Mouse (Mus musculus) liver, postnatal 0 days (tissue): ENCODE results near the gene Faiml. TPM values are rescaled to one million over a fixed set of nuclear protein-coding genes. Genes with fewer than 3 reads are reported as not detected.

Experiments used
- ATAC-seq: fragments of 200-750 bp; cut with Nextera tagmentation; 2 replicates; pipeline ENCODE4 v1.8.0; 2017; ENCODE audit warnings: mild to moderate bottlenecking, moderate library complexity
- DNase-seq: peaks from one replicate; pipeline ENCODE4 v3.0.0-alpha.2; 2016
- H3K27ac ChIP-seq: fragments of 300-500 bp; sonication (generic); 2 replicates; pipeline ENCODE4 v1.5.1; 2014; ENCODE audit warnings: antibody characterized with exemption, moderate library complexity, mild to moderate bottlenecking, low read depth
- H3K27me3 ChIP-seq: fragments of 300-500 bp; sonication (generic); 2 replicates; pipeline ENCODE4 v1.6.1; 2014; ENCODE audit warnings: low read length, control low read depth, mixed read lengths; ENCODE audit not compliant: insufficient read depth
- H3K36me3 ChIP-seq: fragments of 300-500 bp; sonication (generic); replicated peaks from 2 replicates; pipeline ENCODE4 v1.6.1; 2014; ENCODE audit warnings: mild to moderate bottlenecking, control low read depth, low read length, moderate library complexity, mixed read lengths; ENCODE audit not compliant: insufficient read depth
- H3K4me1 ChIP-seq: fragments of 300-500 bp; sonication (generic); 2 replicates; pipeline ENCODE4 v1.6.1; 2014; ENCODE audit warnings: antibody characterized with exemption, mild to moderate bottlenecking, control low read depth; ENCODE audit not compliant: insufficient read depth
- H3K4me2 ChIP-seq: fragments of 300-500 bp; sonication (generic); 2 replicates; pipeline ENCODE4 v1.6.1; 2014; ENCODE audit warnings: low read depth, mild to moderate bottlenecking, low read length, moderate library complexity, mixed read lengths
- H3K4me3 ChIP-seq: fragments of 300-500 bp; sonication (generic); 2 replicates; pipeline ENCODE4 v1.5.1; 2014; ENCODE audit warnings: low read depth, low read length
- H3K9ac ChIP-seq: fragments of 300-500 bp; sonication (generic); replicated peaks from 2 replicates; pipeline ENCODE4 v1.6.1; 2014; ENCODE audit warnings: mild to moderate bottlenecking, moderate library complexity
- H3K9me3 ChIP-seq: fragments of 300-500 bp; sonication (generic); 2 replicates; pipeline ENCODE4 v1.6.1; 2016; ENCODE audit warnings: mild to moderate bottlenecking, control low read depth, low read length, mixed read lengths
- CTCF ChIP-seq: sonication (generic); IDR thresholded peaks from 2 replicates; pipeline ENCODE4 v1.5.1; 2016; ENCODE audit warnings: antibody characterized with exemption, low read depth
- EP300 ChIP-seq: IDR thresholded peaks from 2 replicates; pipeline ENCODE4 v1.6.1; 2016; ENCODE audit warnings: antibody characterized with exemption, low read depth, mild to moderate bottlenecking
- WGBS: fragments of 180-500 bp; shearing (Covaris S2); extraction: QIAGEN DNeasy Blood & Tissue Kit; methylation state at CpG from one replicate; pipeline ENCODE4 v1.1.7; 2014; ENCODE audit not compliant: insufficient replicate concordance; 5-methylcytosine and 5-hydroxymethylcytosine counted together
- polyA plus RNA-seq: library from polyadenylated mRNA; unstranded; fragments of >200 nt; fragmentation: Nextera tagmentation; extraction: Ambion mirVana; gene quantifications from 2 replicates; pipeline ENCODE4 v1.2.1, GENCODE M21; 2015

Gene Faiml
- polyA plus RNA-seq, 1 experiment from 2014 or later, result not detected

DNA sequence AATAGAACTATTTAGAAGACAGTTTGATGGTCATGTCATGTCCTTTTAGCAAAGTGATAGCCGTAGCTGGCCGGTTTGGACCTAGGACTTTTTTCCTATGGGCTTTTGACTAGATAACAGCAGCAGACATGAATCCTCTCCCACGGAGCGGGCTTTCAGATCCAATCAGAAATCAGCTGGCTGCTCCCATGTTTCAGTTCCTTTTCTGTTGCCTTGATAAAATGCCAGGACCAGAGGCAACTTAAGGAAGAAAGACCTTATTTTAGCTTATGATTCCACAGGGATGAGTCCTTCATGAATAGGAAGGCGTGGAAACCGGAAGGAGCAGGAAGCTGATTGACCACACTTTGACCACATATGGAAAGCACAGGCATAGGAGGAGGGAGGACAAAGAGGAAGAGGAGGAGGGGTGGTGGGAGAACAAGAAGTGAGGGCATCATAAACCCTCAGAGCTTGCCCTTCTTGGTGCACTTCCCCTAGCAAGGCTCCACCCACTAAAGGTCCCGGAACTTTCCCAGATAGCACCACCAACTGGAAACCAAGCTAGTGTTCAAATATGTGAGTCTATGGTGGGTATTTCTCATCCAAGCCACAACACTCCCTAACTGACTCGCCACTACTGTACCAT, 53.9 kb downstream of the Faiml start:
- ATAC-seq (peak; percentile 48), DNase-seq (peak; percentile 19)
- Histone ChIP-seq H3K9me3 (no peaks in the 10 kb centered on the region), H3K27me3 (no peaks in the 10 kb centered on the region), H3K36me3 (no peaks in the 10 kb centered on the region), H3K4me1 (peaks cover 3% of the 10 kb centered on the region; the same call in 1 of the 2 replicates), H3K4me2 (peak overlapping the region; percentile 38; the same call in 1 of the 2 replicates), H3K27ac (peak overlapping the region; percentile 74), H3K4me3 (no peak overlapping the region), H3K9ac (no peak overlapping the region)
- 40% methylated on average over 8 of the region's 8 CpGs for WGBS
- TF ChIP-seq EP300 (no peak), CTCF (no peak)

DNA sequence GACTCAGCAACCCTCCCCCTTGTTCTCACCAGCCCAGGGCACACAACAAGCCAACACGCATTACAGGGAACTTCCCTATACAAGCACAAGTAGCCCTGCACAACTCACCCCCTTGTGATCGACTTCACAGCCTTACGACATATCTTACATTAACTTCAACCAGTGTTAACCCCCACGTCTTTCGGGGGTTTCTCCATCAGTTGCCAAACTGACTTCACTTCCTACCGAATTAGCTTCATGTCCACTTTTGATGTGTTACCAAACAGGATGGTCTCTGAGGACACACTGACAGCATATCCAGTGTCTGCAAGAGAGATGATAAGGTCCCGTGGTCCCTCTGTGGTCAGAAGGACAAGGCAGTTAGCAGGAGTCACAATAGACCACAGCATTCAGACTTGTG, 54.9 kb downstream of the Faiml start:
- Histone ChIP-seq H3K36me3 (no peaks in the 10 kb centered on the region), H3K9ac (no peak overlapping the region), H3K27ac (peak overlapping the region; percentile 74), H3K9me3 (no peaks in the 10 kb centered on the region), H3K27me3 (no peaks in the 10 kb centered on the region), H3K4me3 (no peak overlapping the region), H3K4me1 (peaks cover 3% of the 10 kb centered on the region; the same call in 1 of the 2 replicates), H3K4me2 (0 out of 2 replicates have a peak overlapping the region, but pooled peaks have one; percentile 13)
- 31% methylated on average over 7 of the region's 7 CpGs for WGBS
- ATAC-seq, result peak; percentile 80
- peak; percentile 32 for DNase-seq
- TF ChIP-seq CTCF, result no peak
- peak; percentile 76 for TF ChIP-seq EP300

GRCm38 (mm10) chr9:99180272-99180671, 56.8 kb downstream of the Faiml start:
- no peak overlapping the region for H3K9ac ChIP-seq
- H3K4me2 ChIP-seq, result no peak overlapping the region
- no peaks in the 10 kb centered on the region for H3K9me3 ChIP-seq
- peaks cover 3% of the 10 kb centered on the region; the same call in 1 of the 2 replicates for H3K4me1 ChIP-seq
- no peaks in the 10 kb centered on the region for H3K27me3 ChIP-seq
- no peak overlapping the region for H3K4me3 ChIP-seq
- TF ChIP-seq CTCF, result no peak
- no peaks in the 10 kb centered on the region for H3K36me3 ChIP-seq
- ATAC-seq, result no peak
- H3K27ac ChIP-seq, result no peak overlapping the region
- DNase-seq, result peak; percentile 33
- WGBS, result 38% methylated on average over 8 of the region's 8 CpGs

Other genes starting within 250 kb of the Faiml start
- gene Gm1123, start 201.5 kb downstream of the Faiml start, polyA plus RNA-seq, result 0.07 TPM in 1 of 2 replicates, not detected in the other
- 2.0 and 2.3 TPM in 2 replicates for gene Pik3cb, start 96.6 kb downstream of the Faiml start, polyA plus RNA-seq
- 11.4 and 14.8 TPM in 2 replicates for gene Cep70, start 6.1 kb upstream of the Faiml start, polyA plus RNA-seq
- gene Esyt3, start 121.3 kb upstream of the Faiml start, polyA plus RNA-seq, result 0.06 and 0.13 TPM in 2 replicates
- 1.0 and 1.5 TPM in 2 replicates for gene Mras, start 200.1 kb upstream of the Faiml start, polyA plus RNA-seq
- not detected in 2 replicates for gene Nme9, start 214.2 kb upstream of the Faiml start, polyA plus RNA-seq